Mouse (Mus musculus) thymus, adult 18-20 months (tissue): ENCODE measurements around the gene Manba.

ENCODE experiments used
- DNase-seq, 2 experiments: peaks; one replicate each; pipeline ENCODE4 v3.0.0; 2022; ENCODE audit warnings: mixed read lengths in 2 of 2

Manba gene

DNA sequence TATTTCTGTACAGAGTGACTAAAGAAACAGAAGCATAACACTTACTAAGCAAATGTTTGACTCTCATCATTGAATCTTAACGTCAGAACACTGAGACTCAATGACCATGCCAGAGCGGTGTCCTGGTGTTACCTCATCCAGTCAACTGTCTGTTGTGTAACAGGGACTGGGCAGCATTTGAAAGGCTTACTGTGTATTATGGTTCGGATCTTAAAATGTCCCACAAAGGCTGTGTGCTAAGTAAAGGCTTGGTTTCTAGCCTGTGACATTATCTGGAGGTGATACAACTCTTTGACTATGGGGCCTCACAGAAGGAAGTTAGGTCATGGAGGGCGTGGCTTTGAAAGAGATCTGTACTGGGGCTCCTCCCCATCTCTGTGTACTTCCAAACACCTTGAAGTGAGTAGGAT, 101.1 kb downstream of the Manba start:
- DNase-seq: no peak

DNA sequence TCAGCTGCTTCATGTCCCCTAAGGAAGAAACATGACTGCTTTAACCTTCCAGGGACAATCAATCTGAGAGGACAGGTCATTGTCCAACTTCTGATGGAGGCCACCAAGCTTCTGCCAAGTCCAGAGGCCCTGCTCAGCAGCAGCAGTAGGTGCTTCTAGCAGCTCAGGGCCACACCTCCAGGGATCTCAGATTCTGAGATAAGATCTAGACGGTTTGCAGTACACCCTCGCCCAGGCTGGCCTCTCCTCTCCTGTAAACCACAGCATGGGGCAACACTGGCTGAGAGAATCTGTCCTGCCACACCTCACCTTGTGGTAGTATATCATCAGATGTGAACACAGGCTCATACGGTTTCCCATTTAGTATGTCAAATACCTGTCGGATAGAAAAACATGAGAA, 105.1 kb downstream of the Manba start:
- DNase-seq: no peak

DNA sequence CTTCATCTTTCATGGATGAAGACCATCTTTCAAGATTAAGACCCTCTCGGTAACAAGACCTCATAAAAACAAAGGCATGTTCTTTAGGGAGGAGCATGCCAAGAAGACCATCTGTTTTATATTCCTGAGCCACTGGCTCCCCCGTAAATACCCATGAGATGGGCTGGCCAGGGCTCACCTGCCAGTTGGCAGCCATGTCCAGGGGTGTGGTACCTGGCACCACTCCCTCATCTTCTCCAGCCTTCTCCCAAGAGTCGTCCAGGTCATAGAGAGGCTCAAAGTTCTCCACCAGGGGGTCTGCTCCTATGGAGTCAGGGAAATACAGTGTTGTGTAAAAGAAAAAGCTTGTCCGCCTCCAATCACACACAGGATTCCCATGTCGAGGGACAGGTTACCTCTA, 106.0 kb downstream of the Manba start:
- DNase-seq: no peak

DNA sequence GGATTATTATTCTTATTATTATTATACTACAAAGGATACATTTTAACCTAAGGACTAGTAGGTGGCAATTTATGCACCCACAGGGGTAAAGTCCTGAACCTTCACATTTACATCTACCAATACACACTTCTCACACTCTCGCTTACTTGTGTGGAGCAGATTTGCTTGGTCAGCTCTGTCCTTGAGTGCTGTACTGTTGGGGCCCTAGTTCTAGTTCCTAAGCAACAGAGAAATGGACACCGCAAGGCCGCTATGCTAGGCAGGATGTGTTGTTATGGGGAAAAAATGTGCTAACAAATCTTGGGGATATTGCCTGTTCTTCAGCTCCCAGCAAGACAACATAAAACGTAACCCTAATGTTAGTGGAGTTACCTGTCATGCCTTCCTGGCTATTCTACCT, 106.6 kb downstream of the Manba start:
- DNase-seq: no peak

DNA sequence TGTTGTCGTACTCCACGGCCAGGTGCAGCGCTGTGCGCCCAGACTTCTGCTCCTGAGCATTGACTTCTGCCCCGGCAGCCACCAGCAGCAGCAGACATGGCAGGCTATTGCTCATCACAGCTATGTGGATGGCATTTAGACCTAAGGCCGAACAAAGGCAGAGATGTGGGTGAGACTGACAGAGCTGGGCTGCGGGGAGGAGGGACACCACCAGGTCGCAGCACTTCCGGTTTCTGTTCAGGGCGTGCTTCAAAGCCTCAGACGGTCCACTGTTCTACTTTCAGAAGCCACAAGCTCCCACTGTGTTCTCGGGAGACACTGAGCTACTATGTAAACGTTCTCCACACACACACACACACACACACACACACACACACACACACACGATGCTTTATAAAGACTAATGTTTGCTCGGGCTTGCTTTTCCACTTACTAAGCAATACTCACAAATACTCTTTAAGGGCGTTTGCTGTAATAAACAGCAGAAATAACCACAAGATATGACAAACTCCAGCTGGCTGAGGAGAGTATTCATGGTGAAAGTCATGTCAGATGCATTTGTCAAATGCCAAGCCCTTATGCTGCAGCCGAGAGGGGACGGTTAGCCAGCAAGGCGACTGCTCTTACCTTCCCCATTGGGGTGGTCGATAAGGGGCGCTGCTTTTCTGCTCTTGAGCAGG, 109.0 kb downstream of the Manba start:
- peak in 1 of 2 experiments; percentile 40 for DNase-seq

DNA sequence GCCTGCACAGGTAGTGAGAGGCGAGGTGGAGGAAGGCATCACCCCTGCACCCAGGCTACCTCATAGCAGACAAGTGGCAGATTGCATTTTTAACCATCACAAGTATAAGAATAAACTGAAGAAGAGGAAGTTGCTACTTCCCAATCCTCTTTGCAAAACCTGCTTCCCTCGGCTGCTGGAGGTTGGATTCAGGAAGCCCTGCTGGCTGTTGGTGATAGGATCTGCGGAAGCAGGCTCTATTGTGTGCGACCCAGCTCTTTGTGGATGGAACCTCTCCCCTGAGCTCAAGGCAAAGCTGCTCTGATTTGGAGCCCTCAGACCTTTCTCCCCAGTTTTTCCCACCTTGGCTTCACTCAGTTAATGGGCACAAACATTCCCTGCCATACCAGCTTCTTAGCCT, 111.6 kb downstream of the Manba start:
- no peak for DNase-seq

DNA sequence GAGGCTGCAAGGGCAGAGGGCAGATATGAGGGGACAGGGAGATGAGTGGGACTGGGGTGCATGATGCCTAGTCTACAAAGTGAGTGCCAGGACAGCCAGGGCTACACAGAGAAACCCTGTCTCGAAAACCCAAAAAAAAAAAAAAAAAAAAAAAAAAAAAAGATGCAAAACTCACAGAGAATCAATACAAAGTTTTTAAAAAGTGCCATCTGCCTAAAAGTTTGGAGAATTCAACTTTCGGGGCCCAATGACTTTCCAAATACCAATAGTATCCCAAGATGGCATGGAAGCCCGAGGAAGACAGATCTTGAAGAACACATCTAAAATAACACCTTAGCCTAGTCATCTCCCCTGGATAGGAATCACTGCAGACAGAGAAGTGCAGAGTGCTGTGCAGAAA, 112.9 kb downstream of the Manba start:
- no peak for DNase-seq

DNA sequence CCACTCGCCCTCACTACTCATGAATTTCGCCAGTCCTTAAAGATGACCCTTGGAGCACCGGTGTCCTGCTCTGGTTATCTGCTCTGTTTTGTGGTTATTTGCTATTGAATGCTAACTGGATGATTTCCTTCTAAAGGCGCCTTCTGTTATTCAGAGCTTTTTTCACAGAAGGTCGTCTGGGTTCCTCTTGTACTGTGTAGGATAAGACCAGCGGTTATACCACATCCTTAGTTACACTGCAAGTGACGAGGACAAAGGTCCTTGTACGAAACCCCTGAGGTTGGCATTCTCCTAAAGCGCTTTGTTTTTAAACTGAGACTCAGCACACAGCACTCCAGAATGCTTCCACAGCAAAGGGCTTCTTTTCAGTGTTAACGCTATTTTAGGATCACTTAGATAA, 117.3 kb downstream of the Manba start:
- no peak for DNase-seq

DNA sequence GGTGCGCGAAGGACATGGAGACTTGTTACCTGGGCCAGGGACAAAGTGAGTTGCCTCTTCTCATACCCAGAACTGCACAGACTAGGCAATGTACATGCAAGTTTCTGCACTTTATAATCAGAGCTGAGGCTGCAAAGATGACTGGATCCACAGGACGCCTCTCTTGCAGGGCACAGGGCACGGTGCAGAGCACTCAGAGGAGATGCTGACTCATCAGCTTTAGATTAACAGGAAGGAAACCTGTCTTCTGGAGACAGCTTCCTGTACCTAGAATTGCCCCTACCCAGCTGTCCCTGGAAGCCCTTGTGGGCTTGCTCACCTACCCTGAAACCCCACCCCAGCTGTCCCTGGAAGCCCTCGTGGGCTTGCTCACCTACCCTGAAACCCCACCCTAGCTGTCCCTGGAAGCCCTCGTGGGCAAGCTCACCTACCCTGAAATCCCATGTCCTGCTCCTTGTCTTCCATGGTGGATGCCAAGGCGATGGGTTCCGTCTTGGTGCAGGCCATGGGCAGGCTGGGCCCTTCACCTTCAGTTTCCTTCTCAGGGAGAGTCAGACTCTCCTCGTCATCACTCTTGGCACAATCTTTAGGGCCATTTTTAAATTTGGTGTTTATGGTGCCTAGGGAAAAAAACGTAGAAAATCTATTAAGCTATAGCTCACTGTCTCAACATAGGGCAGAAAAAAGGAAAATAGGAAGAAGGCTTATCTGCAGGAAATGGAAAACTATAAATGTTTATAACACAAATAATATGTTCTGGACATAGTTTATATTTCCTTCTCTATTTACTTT, 119.4 kb downstream of the Manba start:
- no peak for DNase-seq

DNA sequence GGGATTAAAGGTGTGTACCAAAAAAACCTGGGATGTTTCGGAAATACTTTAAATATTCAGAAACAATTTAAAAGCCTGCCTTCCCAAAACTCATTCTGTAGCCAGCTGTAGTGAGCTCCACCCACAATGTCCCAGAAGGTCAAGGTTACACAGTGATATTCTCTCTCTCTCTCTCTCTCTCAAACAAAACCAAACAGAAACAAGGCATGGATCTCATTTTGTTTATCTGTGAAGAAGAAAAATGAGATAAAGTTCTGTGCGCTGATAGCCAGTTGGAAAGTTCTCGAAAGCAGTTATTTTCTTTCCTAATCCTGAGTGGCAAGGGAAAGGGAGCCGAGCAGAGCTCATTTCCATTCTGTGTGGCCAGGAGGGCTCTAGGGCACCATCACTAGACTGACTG, 120.1 kb downstream of the Manba start:
- DNase-seq: no peak

DNA sequence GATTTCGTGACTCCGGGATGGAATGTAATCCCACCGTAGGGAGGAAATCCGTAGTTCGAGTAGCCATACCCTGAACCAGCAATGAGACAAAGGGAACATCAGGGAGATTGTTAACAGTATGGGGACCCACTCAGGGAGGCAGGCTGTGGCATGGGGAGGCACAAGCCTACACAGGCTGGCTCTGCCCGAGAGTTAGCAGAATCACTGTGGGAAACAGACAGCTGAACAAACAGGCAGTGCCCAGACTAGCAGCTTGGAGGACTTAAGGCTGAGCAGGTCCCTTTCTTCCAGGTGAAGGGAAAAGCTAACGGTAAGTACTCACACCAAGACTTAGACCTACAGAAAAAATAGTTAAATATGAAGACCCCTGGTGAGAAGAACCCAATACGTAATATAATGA, 121.2 kb downstream of the Manba start:
- no peak for DNase-seq

DNA sequence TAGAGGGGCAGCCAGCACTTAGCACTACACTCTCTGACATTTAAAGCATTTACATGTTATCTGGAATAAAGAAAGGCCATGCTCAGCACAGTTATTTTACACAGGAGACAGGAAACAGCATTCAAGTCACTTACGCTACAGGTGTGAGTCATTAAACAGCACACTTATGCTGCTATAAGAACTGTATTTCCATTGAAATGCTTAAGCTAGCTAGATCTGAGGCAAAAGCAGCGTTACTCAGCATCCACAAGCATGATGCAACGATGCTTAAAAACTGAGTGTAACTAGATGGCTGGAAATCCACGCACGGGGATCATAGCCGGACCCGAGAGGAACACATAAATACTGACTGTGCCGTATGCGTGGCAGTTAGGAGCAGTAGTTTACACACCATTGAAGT, 121.6 kb downstream of the Manba start:
- DNase-seq: no peak

DNA sequence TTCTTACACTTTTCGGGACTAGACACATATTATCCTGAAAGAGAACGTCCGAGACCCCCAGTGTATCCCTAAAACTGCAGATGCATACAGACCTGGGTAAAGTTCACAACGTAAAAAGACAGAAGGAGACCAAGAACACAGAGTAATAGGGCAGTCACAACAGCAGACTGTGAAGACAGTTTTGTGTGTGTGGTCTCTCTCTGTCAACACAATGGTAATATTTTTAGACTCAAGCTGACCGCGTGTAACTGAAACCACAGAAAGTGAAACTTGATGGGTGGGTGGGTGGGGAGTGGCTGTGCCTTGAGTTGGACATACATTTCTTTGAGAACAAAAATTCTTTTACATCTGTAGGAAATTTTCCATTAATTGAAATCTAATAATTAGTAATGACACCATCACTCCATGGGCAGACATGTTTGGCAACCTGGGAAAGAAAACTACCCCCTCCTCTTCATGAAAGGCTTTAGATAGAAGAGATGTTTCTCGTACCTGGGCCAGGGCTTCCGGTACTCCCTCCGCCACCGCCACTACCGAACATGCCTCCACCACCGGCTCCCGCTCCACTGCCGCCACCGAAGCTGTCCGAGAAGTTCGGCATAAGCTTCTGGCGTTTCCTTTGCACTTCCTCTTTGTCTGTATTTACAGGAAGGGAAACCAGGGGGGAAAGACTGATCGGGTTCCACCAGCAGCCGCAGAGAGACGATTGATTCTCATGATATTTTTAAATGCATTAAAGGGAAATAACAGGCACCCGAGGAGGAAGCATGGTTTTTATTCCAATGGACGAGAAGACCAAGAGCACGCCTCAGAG, 122.5 kb downstream of the Manba start:
- DNase-seq: peak in 1 of 2 experiments; percentile 51

DNA sequence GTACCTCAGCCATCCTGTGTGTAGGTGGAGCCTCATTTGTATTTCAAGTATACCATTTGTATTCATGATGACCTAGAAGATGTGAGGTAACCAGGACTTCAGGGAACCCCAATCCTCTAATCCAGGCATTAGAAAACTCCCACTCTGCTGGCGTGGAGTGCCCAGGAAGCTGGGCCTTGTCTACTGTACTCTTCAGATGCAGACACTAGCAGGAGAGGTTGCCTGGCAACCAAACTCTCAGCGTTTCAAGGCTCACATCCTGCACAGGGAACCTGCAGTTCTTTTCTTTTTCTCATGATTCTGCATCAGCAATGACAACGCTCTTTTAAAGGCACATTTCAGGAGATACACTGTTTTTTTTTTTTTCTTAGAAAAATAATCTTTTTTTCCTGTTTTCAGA, 124.8 kb downstream of the Manba start:
- no peak for DNase-seq

DNA sequence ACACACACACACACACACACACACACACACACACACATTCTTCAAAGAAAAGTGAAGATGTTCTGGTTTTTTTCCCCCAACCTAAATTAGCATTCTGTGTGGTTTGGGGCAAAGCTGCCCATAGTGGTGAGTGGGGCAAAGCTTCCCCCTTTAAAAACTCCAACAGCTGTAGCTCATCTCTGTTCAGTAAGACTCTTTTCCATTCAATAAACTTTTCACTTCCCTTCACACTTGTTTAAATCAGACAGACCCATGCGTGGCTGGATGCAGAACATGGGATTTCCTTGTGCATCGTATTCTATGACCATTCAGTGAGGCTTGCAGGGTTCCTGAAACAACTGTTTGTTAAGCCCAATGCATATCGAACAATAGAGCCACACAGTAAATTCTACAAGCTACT, 129.0 kb downstream of the Manba start:
- no peak for DNase-seq

DNA sequence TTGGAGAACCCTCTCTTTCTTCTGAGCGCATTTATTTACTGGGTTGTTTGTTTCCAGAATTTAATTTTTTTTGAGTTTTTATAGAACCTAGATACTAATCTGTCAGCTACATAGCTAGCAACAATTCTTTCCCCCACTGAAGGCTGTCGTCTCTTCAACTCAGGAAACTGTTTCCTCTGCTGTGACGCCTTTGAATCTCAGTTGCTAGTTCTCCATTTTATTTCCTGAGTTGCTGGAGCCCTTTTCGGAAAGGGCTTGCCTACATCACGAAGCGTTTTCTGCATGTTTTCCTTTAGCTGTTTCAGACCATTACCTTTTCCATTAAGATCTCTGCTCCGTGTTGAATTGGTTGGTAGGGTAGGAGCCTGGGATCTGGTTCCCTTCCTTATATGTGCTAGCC, 131.3 kb downstream of the Manba start:
- DNase-seq: no peak
